Mouse (Mus musculus) right cerebral cortex, postnatal 36 days (tissue): ENCODE data around the gene Dnajc11.

Experiments
- DNase-seq, 2 experiments: peaks; one replicate each; pipeline ENCODE4 v3.0.0; 2022; ENCODE audit warnings: low spot score in 2 of 2, mixed read lengths in 1 of 2

Dnajc11 gene

DNA sequence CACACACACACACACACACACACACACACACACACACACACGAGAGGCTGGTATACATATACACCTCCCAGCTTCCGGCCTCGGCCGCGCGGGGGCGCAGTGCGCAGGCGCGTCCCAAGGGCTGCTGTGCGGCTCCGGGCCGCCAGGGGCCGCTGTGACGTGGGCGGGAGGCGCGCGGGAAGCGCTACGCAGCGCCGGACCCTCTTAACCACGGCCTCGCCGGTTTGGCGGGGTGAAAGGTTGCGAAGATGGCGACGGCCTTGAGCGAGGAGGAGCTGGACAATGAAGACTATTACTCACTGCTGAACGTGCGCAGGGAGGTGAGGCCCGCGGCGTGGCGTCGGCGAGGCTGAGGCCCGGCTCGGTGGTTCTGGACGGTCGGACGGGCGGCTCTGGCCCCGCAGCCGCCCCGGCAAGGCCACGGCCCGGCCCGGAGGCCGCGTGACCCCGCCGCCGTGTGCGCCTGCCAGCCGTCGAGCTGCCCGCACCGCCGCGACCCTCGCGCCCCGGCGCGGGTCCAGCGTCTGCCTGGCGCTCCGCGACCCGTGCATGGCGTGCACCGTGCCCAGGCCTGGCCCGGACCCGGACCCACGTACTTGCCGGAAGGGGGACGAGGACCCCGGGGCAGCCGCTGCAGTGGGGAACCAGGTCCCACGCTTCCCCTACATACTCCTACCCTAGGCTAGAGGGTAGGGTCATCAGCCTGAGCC lies at the start of gene Dnajc11:
Dnajc11 (plus strand) TSS at position 187 of the 710 bp plus-strand sequence.
- peak; percentile 81 to 84 for DNase-seq

DNA sequence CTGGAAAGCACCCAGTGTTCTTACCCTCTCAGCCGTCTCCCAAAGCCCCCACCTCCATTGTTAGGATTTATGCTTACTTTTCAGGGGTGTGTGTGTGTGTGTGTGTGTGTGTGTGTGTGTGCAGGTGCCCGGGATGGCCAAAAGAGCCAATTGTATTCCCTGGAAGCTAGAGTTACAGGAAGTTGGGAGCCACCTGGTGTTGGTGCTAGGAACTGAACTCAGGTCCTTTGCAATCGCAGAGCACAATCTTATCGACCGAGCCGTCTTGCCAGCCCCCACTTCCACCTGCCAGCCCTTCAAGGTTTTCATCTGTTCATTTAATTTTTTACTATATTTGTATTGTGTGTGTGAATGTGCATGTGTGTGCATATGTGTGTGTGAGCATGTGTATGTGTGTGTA lies 40.2 kb upstream of the Dnajc11 start:
- no peak for DNase-seq

DNA sequence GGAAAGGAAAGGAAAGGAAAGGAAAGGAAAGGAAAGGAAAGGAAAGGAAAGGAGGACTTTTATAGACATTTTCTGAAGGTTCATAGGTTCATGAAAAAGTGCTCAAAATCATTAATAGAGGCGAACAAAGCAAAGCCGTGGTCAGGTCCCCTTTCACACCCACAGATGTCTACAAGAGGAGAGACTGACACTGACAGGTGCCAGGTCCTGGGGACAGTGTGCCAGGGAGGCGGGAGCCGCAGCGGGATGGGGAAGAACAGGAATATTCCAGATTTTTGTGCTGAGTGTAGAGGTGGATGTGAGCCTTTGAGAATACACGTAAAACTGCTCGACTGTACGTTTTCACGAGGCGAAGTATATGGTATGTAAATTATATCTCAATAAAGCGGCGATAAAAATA lies 38.6 kb upstream of the Dnajc11 start:
- no peak for DNase-seq

DNA sequence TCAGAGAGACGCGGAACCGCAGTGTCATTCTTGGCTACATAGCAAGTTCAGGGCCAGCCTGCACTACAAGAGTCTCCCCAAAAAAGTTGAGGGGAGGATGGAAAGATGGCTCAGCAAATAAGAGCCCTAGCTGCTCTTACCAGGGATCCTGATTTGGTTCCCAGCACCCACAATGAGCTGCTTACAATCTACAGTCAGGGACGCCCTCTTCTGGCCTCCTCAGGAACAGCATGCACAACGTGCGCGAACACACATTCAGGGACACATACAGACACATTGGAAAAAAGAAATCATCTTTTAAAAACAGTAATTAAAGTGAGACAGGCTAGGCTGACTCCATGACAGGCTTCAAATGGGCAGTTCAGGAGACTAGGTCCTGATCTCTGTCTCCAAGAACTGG lies 37.9 kb upstream of the Dnajc11 start:
- no peak for DNase-seq

DNA sequence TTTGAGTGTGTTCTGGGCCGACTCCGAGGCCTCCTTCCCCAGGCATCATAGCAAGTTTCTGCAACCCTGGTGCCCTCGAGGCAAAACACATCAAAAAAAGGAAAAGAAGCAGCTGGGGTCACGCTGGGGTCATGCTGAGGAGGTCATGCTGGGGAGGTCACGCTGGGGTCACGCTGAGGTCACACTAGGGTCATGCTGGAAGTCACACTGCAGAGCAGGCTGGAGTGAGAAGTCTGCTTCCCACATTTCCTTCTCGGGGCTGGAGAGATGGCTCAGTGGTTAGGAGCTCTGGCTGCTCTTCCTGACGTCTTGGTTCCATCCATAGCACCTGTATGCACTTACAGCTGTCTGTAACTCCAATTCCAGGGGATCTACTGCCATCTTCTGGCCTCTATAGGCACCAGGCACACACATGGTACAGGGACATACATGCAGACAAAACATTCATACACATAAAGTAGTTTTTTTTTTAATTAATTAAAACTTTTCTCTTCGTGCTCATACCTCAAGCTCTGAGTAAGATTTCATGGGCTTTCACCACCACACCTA lies 36.3 kb upstream of the Dnajc11 start:
- DNase-seq, result no peak

DNA sequence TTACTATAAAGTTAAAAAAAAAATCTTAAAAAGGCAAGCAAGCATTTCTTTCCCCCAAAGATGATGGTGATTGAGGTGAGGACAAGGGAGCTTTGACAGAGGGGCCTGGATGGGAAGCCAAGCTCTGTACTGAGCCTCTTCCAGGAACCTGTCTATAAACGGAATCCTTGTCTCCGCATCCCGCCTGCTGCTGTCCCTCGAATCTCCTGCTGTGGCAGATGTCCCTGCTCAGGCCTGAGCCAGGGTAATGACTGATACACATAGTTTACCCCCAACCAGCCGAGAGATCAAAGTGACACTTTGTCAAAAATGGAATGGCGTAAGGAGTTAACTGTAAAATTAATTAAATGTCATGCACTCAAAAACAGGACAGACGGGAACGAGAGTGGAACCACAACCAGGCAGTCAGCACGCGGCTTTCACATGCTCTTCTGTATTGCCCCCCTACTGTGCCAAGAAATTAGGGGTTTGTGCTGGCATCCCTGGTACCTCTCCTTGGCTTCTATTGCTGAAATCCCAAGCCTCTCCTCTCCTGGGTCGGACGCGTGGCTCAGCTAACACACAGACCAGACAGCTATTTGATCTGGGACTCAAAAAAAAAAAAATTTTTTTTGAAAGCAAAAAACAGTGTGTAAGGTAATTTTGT lies 34.8 kb upstream of the Dnajc11 start:
- no peak for DNase-seq

DNA sequence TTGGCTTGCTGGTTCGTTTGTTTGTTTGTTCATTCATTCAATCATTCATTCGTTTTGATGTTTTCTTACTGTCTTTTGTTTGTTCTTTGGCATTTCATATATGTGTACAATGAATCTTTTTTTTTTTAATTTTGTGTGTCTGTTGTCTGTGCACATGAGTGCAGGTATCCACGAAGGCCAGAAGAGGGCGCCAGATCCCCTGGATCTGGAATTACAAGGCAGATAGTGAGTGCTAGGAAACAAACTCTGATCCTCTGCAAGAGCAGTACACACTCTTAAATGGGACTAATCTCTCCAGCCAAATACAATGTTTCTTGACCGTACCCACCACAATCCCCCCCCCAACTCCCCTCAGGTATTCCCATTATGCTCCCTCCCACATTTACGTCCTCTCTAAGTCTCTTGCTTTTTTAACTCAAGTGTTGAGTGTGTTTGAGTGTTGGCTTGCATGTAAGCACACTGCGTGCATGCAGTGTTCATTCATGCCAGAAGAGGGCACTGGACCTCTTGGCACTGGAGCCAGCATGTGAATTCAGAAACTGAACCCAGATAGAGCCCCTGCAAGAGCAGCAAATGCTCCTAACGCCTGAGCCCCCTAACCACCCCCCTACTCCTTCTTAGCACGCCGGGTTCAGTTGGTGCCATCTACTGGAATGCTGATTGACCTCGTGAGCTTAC lies 33.6 kb upstream of the Dnajc11 start:
- DNase-seq, result no peak

DNA sequence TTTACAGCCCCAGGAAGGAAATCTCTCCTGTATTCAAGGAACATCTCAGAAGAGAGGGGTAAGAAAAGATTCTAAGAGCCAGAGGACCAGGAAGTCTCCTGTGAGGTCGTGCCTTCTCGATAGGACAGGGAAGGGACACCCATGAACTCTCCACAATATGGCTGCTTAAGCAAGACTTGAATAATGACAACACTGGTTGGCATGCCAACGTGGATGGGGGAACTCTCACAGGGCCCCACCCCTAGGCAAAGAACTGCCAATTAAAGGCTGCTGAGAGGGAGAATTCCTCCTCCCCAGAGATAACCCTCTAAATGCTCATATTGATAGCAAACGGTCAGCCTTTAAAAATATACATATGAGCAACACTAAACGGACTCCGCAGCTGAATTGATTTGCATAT lies 32.8 kb upstream of the Dnajc11 start:
- DNase-seq, result no peak

DNA sequence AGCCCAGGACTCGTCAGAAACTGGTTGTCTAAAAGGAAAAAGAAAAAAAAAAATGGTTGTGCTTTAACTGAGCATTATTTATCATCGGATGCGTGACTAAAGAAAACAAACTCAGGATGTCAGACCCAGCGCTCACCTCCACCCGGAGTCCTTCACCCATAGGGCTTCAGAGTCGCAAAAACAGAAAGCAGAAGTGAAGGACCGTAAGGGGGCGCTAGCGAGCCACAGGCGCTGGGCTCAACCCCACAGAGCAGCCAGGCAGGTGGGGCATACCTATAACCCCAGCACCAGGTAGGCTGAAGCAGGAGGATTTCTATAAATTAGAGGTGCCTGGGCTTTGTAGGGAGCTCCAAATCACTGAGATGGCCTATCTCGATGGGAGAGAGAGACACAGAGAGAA lies 32.1 kb upstream of the Dnajc11 start:
- DNase-seq, result no peak

DNA sequence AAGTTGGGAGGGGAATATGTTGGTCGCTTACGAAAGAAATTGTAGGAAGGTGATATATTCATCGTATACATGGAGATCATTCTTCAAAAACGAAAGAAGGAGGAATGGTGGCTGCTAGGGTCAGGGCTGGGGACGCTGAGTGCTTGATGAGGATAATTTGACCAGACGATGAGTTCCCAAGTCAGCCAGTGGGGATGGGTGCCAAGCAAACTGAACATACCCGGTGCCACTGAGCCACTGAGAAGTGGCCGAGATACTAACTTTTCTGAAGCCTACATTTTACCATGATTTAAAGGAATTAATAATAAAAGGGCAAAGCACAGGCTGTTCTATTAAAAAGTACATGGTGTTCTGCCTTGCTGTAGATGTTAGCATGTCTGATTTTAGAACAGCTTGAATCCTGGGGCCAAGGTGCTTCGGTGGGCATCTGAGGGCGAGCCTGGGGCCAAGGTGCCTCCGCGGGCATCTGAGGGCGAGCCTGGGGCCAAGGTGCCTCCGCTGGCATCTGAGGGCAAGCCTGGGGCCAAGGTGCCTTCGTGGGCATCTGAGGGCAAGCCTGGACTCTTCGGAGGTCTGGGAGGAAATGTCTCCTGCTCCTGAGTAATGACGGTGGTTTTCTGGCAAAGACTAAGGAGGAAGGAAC lies 31.3 kb upstream of the Dnajc11 start:
- no peak for DNase-seq

DNA sequence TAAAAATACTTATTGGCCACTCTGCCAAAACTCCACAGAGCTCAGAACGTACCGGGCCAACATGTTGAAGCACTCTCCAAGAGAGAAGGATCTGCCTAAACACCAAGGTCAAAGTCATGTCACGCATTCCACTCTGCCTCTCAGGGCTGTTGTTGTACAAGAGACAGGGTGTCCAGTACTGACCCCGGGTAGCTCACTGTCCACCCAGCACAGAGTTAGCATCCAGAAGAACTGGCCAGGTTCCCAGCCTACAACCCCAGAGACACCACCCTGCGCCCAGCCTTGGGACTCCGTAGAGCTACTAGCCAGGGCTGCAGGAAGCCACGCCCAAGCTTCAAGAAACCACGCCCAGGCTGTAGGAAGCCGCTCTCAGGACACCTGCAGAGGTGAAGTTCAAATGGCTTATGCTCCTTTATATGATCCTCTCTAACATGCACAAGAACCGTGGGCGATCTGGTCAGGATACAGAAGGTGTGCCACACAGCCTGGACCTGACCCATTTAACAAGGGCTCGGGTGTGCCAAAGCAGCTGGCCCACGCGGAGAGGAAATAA lies 30.7 kb upstream of the Dnajc11 start:
- DNase-seq, result no peak

DNA sequence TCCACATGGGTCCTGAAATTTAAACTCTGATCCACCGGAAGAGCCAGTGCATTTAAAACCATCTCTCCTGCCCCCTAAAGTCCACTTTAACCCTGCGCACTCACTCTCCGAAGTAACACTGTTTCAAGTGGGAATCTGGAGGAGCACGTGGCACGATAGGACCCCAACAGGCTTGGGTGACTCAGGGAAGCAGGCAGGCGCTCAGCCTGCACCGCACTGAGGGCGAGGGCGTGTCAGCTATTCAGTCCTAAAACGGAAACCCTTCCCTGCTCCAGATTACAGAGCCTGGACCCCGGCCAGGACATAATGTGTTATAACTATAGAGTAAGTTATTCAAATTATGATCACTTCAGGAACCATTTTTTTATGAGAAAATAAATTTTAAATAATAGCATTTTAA lies 29.4 kb upstream of the Dnajc11 start:
- no peak for DNase-seq

DNA sequence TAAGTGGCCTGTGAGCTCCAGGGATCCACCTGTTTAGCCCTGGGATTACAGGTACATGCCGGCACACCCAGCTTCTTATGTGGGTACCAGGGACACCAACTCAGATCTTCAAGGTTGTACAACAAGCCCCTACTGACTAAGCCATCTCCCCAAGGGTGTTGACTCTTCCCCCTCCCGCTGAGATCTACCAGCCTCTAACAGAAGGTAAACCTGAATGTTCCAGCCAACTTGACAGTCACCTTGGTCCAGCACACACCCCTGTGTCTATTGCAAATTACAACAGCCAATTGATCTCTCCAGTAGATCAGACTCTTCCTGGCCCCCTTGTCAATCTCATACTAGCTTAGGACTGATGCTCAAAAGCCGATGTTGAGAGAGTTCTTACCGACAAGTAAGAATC lies 27.9 kb upstream of the Dnajc11 start:
- no peak for DNase-seq

DNA sequence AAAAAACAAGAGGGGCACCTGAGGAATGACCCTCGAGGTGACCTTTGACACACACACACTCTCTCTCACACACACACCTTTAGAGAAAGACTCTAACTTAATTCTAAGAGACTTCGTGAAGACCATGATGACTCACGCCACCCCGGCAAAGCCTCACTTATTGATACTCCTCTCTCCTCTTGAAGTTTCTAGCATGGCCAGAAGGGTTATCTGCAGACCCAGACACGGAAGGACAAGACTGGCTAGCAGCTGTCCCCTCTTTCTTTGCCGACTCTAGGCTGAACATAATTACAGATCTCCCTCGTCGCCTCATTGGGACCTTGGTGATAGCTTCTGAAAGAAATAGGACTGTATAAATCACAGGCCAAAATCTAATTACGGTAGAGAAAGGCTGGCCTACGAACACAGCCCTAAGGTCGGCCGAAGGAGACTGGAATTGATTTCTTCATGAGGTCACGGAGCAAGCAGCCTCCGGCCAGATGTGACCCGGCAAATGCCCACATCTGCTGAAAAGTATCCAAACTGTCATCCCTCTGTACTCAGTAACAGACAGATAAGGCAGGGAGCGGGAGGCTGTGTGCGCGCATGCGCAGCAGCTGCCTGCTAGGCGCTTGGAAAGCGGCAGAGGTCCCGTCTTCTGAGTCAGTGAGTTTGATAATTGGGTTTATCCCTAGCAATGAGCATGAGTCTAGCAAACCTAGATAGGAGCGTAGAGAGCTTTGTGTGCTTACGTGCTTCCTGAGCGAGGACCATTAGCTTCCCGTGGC lies 25.7 kb upstream of the Dnajc11 start:
- DNase-seq, result no peak

DNA sequence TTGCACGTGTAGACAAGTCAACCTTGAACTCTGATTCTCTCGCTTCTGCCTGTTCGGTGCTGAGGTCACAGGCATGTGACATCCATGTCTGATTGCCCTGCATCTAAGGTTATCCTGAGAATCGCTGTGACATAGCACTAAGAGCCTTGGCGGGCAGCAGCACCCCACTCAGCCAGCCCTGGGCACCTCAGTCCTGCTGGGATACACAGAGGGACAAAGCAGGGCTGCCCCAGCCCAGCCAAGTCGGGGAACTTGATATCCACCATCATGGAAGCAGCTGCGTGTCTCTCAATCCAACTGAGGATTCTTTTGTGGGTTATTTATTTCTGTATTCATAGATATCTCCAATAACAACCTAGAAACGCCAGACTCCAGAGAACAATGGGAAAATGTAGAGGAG lies 24.7 kb upstream of the Dnajc11 start:
- no peak for DNase-seq

DNA sequence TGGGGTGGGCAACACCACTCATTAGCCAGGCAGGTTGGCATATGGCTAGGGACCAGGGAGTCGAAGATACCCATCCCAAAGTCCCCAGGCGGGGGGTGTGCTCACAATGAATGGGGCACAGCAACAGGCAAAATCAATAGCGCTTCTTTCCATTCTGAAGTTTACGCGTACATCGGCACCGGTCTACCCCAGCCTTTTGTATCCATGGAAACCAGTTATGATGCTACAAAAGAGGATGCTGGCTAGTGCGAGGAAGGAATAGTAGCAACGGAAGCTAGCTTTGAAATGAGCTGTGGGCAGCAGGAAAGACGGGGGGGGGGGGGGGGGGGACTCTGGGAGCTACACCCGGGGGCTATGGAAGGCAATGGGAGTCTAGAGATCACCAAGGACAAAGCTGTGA lies 17.2 kb upstream of the Dnajc11 start:
- DNase-seq, result no peak

DNA sequence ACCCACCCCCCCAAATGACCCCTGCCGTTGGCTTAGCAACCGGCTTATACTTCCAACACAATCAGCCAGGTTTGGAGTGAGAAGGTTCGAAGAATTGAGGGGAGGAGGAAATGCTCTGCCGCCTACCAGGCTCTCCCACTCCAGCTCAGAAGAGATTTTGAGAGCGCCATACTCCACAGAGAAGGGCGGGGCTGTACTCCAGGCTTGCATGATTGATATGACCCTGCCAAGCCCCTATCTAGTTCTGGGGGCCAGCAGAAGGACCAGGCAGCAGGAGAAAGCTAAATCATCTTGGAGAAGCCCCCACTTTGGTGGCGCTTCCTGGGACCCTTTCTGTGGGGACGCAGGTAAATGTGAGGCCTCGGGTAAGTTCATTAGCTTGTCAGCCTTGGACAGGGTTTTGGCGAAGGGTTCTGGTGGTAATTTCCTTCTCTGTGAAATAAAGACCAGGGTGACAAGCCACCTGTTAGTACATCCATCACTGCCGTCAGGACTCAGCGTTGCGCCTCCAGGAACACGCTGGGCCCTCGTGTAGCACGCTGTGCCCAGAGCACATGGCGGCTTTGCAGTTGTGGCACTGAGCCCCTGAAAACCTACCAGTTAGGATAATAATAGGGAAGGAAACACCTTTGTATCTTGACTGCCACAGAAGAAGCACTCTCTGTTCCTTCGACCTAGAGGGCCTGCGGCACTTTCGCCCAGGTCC lies 14.2 kb upstream of the Dnajc11 start:
- DNase-seq, result no peak

DNA sequence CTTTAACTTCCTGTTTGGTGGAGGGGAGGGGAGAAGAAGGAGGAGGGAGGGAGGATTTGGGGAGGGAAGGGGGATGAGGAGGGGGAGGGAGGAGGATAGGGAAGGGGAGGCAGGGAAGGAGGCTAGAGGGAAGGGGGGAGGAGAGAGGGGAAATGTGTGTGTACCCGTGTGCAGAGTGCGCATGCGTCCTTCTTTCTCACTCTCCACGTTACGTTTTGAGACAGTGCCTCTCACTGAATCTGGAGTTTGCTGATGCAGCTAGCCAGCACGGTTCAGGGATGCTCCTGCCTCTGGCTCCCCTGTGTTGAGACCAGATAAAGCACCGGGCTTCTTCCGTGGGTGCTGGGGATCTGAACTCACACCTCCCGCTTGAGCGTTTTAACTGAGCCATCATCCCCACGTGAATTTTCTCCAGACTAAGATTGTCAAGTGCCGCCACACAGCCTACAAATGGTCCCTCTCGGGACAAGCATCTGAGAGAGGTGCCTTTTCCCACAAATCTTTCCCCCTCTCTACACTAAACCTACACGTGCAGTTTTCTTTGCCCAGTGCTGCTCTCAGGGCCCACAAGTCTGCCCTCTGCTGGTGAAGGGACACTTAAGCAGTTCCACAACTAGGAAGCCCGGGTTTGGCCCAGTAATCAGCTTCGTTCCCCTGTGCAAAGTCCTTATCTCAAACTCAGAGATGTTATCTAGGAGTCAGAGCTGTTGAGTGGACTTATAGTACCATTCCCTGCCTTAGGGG lies 13.4 kb upstream of the Dnajc11 start:
- DNase-seq, result peak in 1 of 2 experiments; percentile 23

DNA sequence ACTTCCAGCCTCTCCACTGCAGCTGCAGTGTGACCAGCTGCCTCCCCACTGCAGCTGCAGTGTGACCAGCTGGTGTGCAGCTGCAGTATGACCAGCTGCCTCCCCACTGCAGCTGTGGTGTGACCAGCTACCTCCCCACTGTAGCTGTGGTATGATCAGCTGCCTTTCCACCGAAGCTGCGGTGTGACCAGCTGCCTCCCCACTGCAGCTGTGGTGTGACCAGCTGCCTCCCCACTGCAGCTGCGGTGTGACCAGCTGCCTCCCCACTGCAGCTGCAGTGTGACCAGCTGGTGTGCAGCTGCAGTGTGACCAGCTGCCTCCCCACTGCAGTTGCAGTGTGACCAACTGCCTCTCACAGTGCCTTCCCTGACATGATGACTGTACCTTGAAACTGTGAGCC lies 11.4 kb upstream of the Dnajc11 start:
- no peak for DNase-seq
